ENCODE assay signal across 10 mouse cellular contexts in genomic region chr5:92374721-92375142, GRCm38 (mm10). TPM values are rescaled to one million over a fixed set of nuclear protein-coding genes. Genes with fewer than 3 reads are reported as not detected.
DNase-seq lines count a peak whose midpoint lies in the region; ATAC-seq and TF ChIP-seq lines count a peak whose summit lies in the region.
"Had no signal": no experiment of that assay in that cellular context is flagged by ENCODE, and none has a peak within 500 bp of the region (broad histone marks: within the 10 kb centered on the region; RNA-seq: fewer than 3 reads in every experiment).

No protein-coding gene starts in this region.

- TF ChIP-seq EP300 in liver, postnatal 0 days (IDR thresholded peaks at IDR 0.05; ENCODE audit: low read depth): peak; percentile 35; the same call in 1 of the 2 replicates

- peak overlapping the region; percentile 62; the same call in 1 of the 2 replicates for H3K4me3 ChIP-seq in spleen, adult 2 months (ENCODE audit: extremely low read depth, insufficient read depth, insufficient read length)
- no peak overlapping the region for H3K4me3 ChIP-seq in liver, postnatal 0 days (ENCODE audit: low read depth, low read length)
- H3K4me3 ChIP-seq: limb, embryonic 12.5 days had no signal

- H3K9me3 ChIP-seq in liver, postnatal 0 days (ENCODE audit: low read length): no peaks in the 10 kb centered on the region
- H3K9me3 ChIP-seq: limb, embryonic 12.5 days had no signal

- 2% methylated on average over 6 of the region's 6 CpGs for WGBS in spleen, adult 2 months
- 24% methylated on average over 6 of the region's 6 CpGs for WGBS in liver, postnatal 0 days (ENCODE audit: insufficient replicate concordance)

- no peaks in the 10 kb centered on the region for H3K36me3 ChIP-seq in spleen, adult 2 months (ENCODE audit: control insufficient read depth, insufficient read depth, low read length)
- H3K36me3 ChIP-seq in liver, postnatal 0 days (replicated peaks; ENCODE audit: insufficient read depth, low read length): no peaks in the 10 kb centered on the region
- H3K36me3 ChIP-seq: limb, embryonic 12.5 days had no signal

- H3K4me1 ChIP-seq in spleen, adult 2 months (ENCODE audit: control insufficient read depth, insufficient read depth, insufficient read length): peaks cover 10% of the 10 kb centered on the region; the same call in 1 of the 2 replicates
- H3K4me1 ChIP-seq in liver, postnatal 0 days (ENCODE audit: insufficient read depth): peaks cover 27% of the 10 kb centered on the region

- H3K4me2 ChIP-seq in liver, postnatal 0 days (ENCODE audit: low read depth, low read length): peak overlapping the region; percentile 49
- H3K4me2 ChIP-seq: limb, embryonic 12.5 days had no signal

- TF ChIP-seq POLR2A in spleen, adult 2 months (IDR thresholded peaks at IDR 0.05; ENCODE audit: low read depth, low read length): no peak

- no peak for TF ChIP-seq CTCF in spleen, adult 2 months (IDR thresholded peaks at IDR 0.05; ENCODE audit: extremely low read depth, insufficient read depth, insufficient read length, insufficient replicate concordance)
- TF ChIP-seq CTCF in liver, postnatal 0 days (IDR thresholded peaks at IDR 0.05; ENCODE audit: low read depth): peak; percentile 45

- intact Hi-C loops in left cerebral cortex, postnatal 36 days (cut with DNase I): no loop called here

- H3K27me3 ChIP-seq in spleen, adult 2 months (ENCODE audit: control insufficient read depth, insufficient read depth, low read length): no peaks in the 10 kb centered on the region
- no peaks in the 10 kb centered on the region for H3K27me3 ChIP-seq in liver, postnatal 0 days (ENCODE audit: insufficient read depth, low read length)

- peak overlapping the region; percentile 93 for H3K27ac ChIP-seq in spleen, adult 2 months (ENCODE audit: insufficient read depth, low read length)
- H3K27ac ChIP-seq in liver, postnatal 0 days (ENCODE audit: low read depth): peak overlapping the region; percentile 84
- H3K27ac ChIP-seq: limb, embryonic 12.5 days had no signal

- H3K9ac ChIP-seq in liver, postnatal 0 days (replicated peaks): no peak overlapping the region
- H3K9ac ChIP-seq: limb, embryonic 12.5 days had no signal

- ATAC-seq in common myeloid progenitor, adult 5-6 weeks (replicated peaks; ENCODE audit: low read depth, poor library complexity, severe bottlenecking): peak; percentile 75
- ATAC-seq in liver, postnatal 0 days: peak; percentile 64

- peak; percentile 31 to 53 for DNase-seq in spleen, adult 2 months (ENCODE audit: low read depth in 1 of 2, low spot score in 2 of 2)
- no peak for DNase-seq in spleen, postnatal 4 days (ENCODE audit: low spot score in 2 of 2)
- no peak for DNase-seq in liver, postnatal 0 days
- peak; percentile 37 to 39 for DNase-seq in thymus, postnatal 36 days
- DNase-seq in left cerebral cortex, adult 18-20 months (ENCODE audit: low spot score in 2 of 2): no peak
- DNase-seq in left cerebral cortex, postnatal 36 days (ENCODE audit: low spot score in 2 of 2): no peak
- DNase-seq in layer of hippocampus, postnatal 10 days (ENCODE audit: low spot score in 2 of 2): no peak

RNA-seq across cellular contexts. Expression of gene Cxcl10, which starts 26.0 kb away (rescaled TPM):
- 33.9 and 55.2 TPM in 2 replicates for polyA plus RNA-seq in spleen, adult 2 months (2012; rRNA removed)
- total RNA-seq in common myeloid progenitor, adult 5-6 weeks (2017): 2.2 and 3.2 TPM in 2 replicates
- polyA plus RNA-seq in liver, postnatal 0 days (2015; fragmentation: Nextera tagmentation; extraction: Ambion mirVana): 7.5 and 8.0 TPM in 2 replicates
- under 1 TPM; 0.72 to 0.87 TPM for total RNA-seq in left cerebral cortex, adult 18-20 months (2021)
- under 1 TPM in 1 of 2 experiments, not detected in 1; 0.49 TPM for total RNA-seq in left cerebral cortex, postnatal 36 days (2021)
- not detected for total RNA-seq in layer of hippocampus, postnatal 10 days (2021)

RNA-seq across cellular contexts. Expression of gene Art3, which starts 43.1 kb away (rescaled TPM):
- 0.65 and 2.4 TPM in 2 replicates for polyA plus RNA-seq in spleen, adult 2 months (2012; rRNA removed)
- total RNA-seq in common myeloid progenitor, adult 5-6 weeks (2017): not detected in 2 replicates
- polyA plus RNA-seq in liver, postnatal 0 days (2015; fragmentation: Nextera tagmentation; extraction: Ambion mirVana): 2.3 and 4.0 TPM in 2 replicates
- 1 to 10 TPM; 2.3 to 5.6 TPM for total RNA-seq in left cerebral cortex, adult 18-20 months (2021)
- 1 to 10 TPM; 3.6 to 5.9 TPM for total RNA-seq in left cerebral cortex, postnatal 36 days (2021)
- 1 to 10 TPM; 6.7 to 9.5 TPM for total RNA-seq in layer of hippocampus, postnatal 10 days (2021)

RNA-seq across cellular contexts. Expression of gene Cxcl9, which starts 46.9 kb away (rescaled TPM):
- polyA plus RNA-seq in spleen, adult 2 months (2012; rRNA removed): 31.2 and 47.5 TPM in 2 replicates
- 0.09 TPM in 1 of 2 replicates, not detected in the other for total RNA-seq in common myeloid progenitor, adult 5-6 weeks (2017)
- 0.20 and 0.35 TPM in 2 replicates for polyA plus RNA-seq in liver, postnatal 0 days (2015; fragmentation: Nextera tagmentation; extraction: Ambion mirVana)
- total RNA-seq in left cerebral cortex, adult 18-20 months (2021): not detected
- not detected for total RNA-seq in left cerebral cortex, postnatal 36 days (2021)
- not detected for total RNA-seq in layer of hippocampus, postnatal 10 days (2021)
- polyA plus RNA-seq: limb, embryonic 12.5 days; stomach, embryonic 14.5 days had no signal

Comparison
In these comparisons a context has a peak if more than half of its experiments do, and no peak if none do; other contexts are left out.
1. DNase-seq: peak in spleen, adult 2 months (2 of 2) and thymus, postnatal 36 days (2 of 2); none in spleen, postnatal 4 days (0 of 2), liver, postnatal 0 days (single experiment), left cerebral cortex, adult 18-20 months (0 of 2), left cerebral cortex, postnatal 36 days (0 of 2) and layer of hippocampus, postnatal 10 days (0 of 2).